Mouse (Mus musculus) adrenal gland, postnatal 4 days (tissue): ENCODE measurements around the gene Fbf1. TPM values are rescaled to one million over a fixed set of nuclear protein-coding genes. Genes with fewer than 3 reads are reported as not detected.
"Not testable (repeated sequence)": the region's sequence is repeated elsewhere in the genome, so short reads cannot be mapped to it uniquely, and the experiment has no call there.

Experiments used
- DNase-seq, 2 experiments: peaks; one replicate each; pipeline ENCODE4 v3.0.0; 2021 to 2022; ENCODE audit warnings: low spot score in 2 of 2, mixed read lengths in 2 of 2
- total RNA-seq, 2 experiments: library from RNA; stranded (reverse); gene quantifications; 2 replicates each; pipeline ENCODE4 v1.2.3; 2021

Fbf1 gene
- total RNA-seq, 2 experiments from 2014 or later, result 57.7 to 63.5 TPM

GRCm38 (mm10) chr11:116092959-116093358 lies 75.0 kb downstream of the Fbf1 start:
- DNase-seq, result not testable (repeated sequence)

Other genes starting within 250 kb of the Fbf1 start
- 10 to 100 TPM; 44.9 to 51.5 TPM for gene Sap30bp, start 234.9 kb downstream of the Fbf1 start, total RNA-seq
- 10 to 100 TPM; 28.6 to 28.8 TPM for gene Recql5, start 234.7 kb downstream of the Fbf1 start, total RNA-seq
- gene Itgb4, start 193.5 kb downstream of the Fbf1 start, total RNA-seq, result 1 to 10 TPM; 5.0 to 8.7 TPM
- 10 to 100 TPM; 70.2 to 88.6 TPM for gene Galk1, start 155.4 kb downstream of the Fbf1 start, total RNA-seq
- 100 to 1,000 TPM; 751 to 846 TPM for gene H3f3b, start 140.2 kb downstream of the Fbf1 start, total RNA-seq
- 10 to 100 TPM; 41.3 to 45.5 TPM for gene Unk, start 137.8 kb downstream of the Fbf1 start, total RNA-seq
- gene Unc13d, start 90.2 kb downstream of the Fbf1 start, total RNA-seq, result 1 to 10 TPM; 1.1 to 2.4 TPM
- 100 to 1,000 TPM; 126 to 136 TPM for gene Wbp2, start 81.2 kb downstream of the Fbf1 start, total RNA-seq
- gene Trim47, start 41.0 kb downstream of the Fbf1 start, total RNA-seq, result 10 to 100 TPM; 21.3 to 23.9 TPM
- gene Trim65, start 37.0 kb downstream of the Fbf1 start, total RNA-seq, result 1 to 10 TPM; 8.2 to 8.5 TPM
- gene Mrpl38, start 29.3 kb downstream of the Fbf1 start, total RNA-seq, result 10 to 100 TPM; 75.4 to 81.6 TPM
- gene Ten1, start 30.7 kb upstream of the Fbf1 start, total RNA-seq, result 10 to 100 TPM; 31.6 to 32.9 TPM
- gene Acox1, start 30.9 kb upstream of the Fbf1 start, total RNA-seq, result 100 to 1,000 TPM; 100 to 111 TPM
- gene Evpl, start 69.9 kb upstream of the Fbf1 start, total RNA-seq, result 1 to 10 TPM; 2.2 to 4.3 TPM
- 10 to 100 TPM; 79.7 to 81.2 TPM for gene Srp68, start 106.1 kb upstream of the Fbf1 start, total RNA-seq
- under 1 TPM; 0.20 to 0.28 TPM for gene Galr2, start 112.8 kb upstream of the Fbf1 start, total RNA-seq
- 10 to 100 TPM; 80.2 to 88.5 TPM for gene Exoc7, start 139.1 kb upstream of the Fbf1 start, total RNA-seq
- under 1 TPM; 0.37 to 0.90 TPM for gene Foxj1, start 167.2 kb upstream of the Fbf1 start, total RNA-seq
- gene Rnf157, start 244.9 kb upstream of the Fbf1 start, total RNA-seq, result 10 to 100 TPM; 20.0 to 22.0 TPM